Mouse (Mus musculus) small intestine, adult 2 months (tissue): ENCODE results near the gene Gm43517.

Source experiments
- CTCF ChIP-seq: fragments of 200-500 bp; IDR thresholded peaks from 2 replicates; pipeline ENCODE4 v1.5.1; 2012; ENCODE audit warnings: low read depth, mild to moderate bottlenecking, control low read depth, inconsistent platforms, low read length, moderate library complexity, mixed read lengths; ENCODE audit not compliant: insufficient replicate concordance, insufficient read length; ENCODE audit errors: extremely low read depth
- POLR2A ChIP-seq: fragments of 200-500 bp; IDR thresholded peaks from 2 replicates; pipeline ENCODE4 v1.6.1; 2012; ENCODE audit warnings: low read depth, mild to moderate bottlenecking, control low read depth, inconsistent platforms, low read length, moderate library complexity

DNA sequence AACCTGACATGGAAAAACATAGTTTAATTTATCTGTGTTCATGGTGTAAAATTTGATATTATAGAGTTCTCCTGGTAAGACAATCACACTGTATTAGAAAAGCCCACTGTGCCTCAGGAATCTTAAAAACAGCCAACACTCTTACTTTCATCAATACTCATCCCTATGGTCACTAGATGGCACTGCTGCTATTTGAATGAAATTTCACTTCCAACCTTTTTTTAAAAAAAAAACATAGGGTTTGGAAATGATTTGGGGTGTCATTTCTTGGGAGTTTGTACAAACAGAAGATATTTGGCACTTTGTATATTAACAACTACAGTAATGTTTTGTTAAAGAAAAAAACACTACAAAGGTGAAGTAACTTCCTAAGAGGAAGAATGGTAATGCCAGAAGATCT is 12.8 kb upstream of the Gm43517 start:
- TF ChIP-seq CTCF (no peak), POLR2A (no peak)
